Mouse (Mus musculus) MEL (cell line): ENCODE measurements around the gene Spcs2. TPM values are rescaled to one million over a fixed set of nuclear protein-coding genes. Genes with fewer than 3 reads are reported as not detected.
"Not testable (repeated sequence)": the region's sequence is repeated elsewhere in the genome, so short reads cannot be mapped to it uniquely, and the experiment has no call there.

Experiments
- DNase-seq: peaks from one replicate; pipeline ENCODE4 v3.0.0; 2011; ENCODE audit warnings: low read depth, low spot score
- H3K27ac ChIP-seq: 2 replicates; pipeline ENCODE4 v1.5.1; 2012; ENCODE audit warnings: low read depth, mild to moderate bottlenecking, control low read depth, low read length, moderate library complexity; ENCODE audit not compliant: control insufficient read depth
- H3K27me3 ChIP-seq, 2 experiments: fragments of 150-350 bp in 1 of 2; sonication (generic) in 1 of 2; 2 replicates each; pipeline ENCODE4 v1.6.1; 2012; ENCODE audit warnings: low read length in 2 of 2, mild to moderate bottlenecking in 2 of 2, improper control_type of control experiment in 1 of 2, moderate library complexity in 1 of 2; ENCODE audit not compliant: insufficient read depth in 2 of 2, control insufficient read depth in 1 of 2
- H3K36me3 ChIP-seq, 2 experiments: 2 replicates each; pipeline ENCODE4 v1.6.1; 2012 to 2014; ENCODE audit warnings: low read length in 2 of 2, improper control_type of control experiment in 1 of 2, inconsistent platforms in 1 of 2, mild to moderate bottlenecking in 1 of 2; ENCODE audit not compliant: insufficient read depth in 2 of 2, control insufficient read depth in 1 of 2
- H3K4me1 ChIP-seq, 2 experiments: fragments of 150-350 bp in 1 of 2; sonication (generic) in 1 of 2; 2 replicates each; pipeline ENCODE4 v1.6.1; 2012; ENCODE audit warnings: low read length in 2 of 2, improper control_type of control experiment in 1 of 2, mild to moderate bottlenecking in 1 of 2; ENCODE audit not compliant: insufficient read depth in 2 of 2, control insufficient read depth in 1 of 2
- H3K4me3 ChIP-seq, 2 experiments: fragments of 150-350 bp in 1 of 2; sonication (generic) in 1 of 2; 2 replicates each; pipeline ENCODE4 v1.5.1; 2012; ENCODE audit warnings: low read depth in 2 of 2, low read length in 2 of 2, mild to moderate bottlenecking in 2 of 2, moderate library complexity in 2 of 2, control low read depth in 1 of 2, improper control_type of control experiment in 1 of 2; ENCODE audit not compliant: control insufficient read depth in 1 of 2, insufficient read depth in 1 of 2
- H3K79me2 ChIP-seq: 2 replicates; pipeline ENCODE4 v1.6.1; 2012; ENCODE audit warnings: mild to moderate bottlenecking, low read length, moderate library complexity; ENCODE audit not compliant: control insufficient read depth, poor library complexity, insufficient read depth
- H3K9ac ChIP-seq: 2 replicates; pipeline ENCODE4 v1.6.1; 2012; ENCODE audit warnings: low read depth, mild to moderate bottlenecking, control low read depth, low read length, moderate library complexity; ENCODE audit not compliant: control insufficient read depth, poor library complexity, severe bottlenecking
- H3K9me3 ChIP-seq: fragments of 150-350 bp; sonication (generic); replicated peaks from 2 replicates; pipeline ENCODE4 v1.6.1; 2012; ENCODE audit warnings: mild to moderate bottlenecking, low read length, improper control_type of control experiment, moderate library complexity; ENCODE audit not compliant: insufficient read depth
- CHD1 ChIP-seq: IDR thresholded peaks from 2 replicates; pipeline ENCODE4 v1.6.1; 2012; ENCODE audit warnings: low read depth, mild to moderate bottlenecking, inconsistent platforms, low read length, improper control_type of control experiment
- EP300 ChIP-seq, 2 experiments: IDR thresholded peaks; 2 replicates each; pipeline ENCODE4 v1.6.1; 2011; ENCODE audit warnings: improper control_type of control experiment in 2 of 2, low read length in 2 of 2, low read depth in 1 of 2, mild to moderate bottlenecking in 1 of 2
- HCFC1 ChIP-seq: IDR thresholded peaks from 2 replicates; pipeline ENCODE4 v1.6.1; 2012; ENCODE audit warnings: low read depth, mild to moderate bottlenecking, inconsistent platforms, low read length, improper control_type of control experiment, moderate library complexity
- JUND ChIP-seq: IDR thresholded peaks from 2 replicates; pipeline ENCODE4 v1.6.1; 2011; ENCODE audit warnings: low read depth, mild to moderate bottlenecking, improper control_type of control experiment, low read length
- MAFK ChIP-seq: IDR thresholded peaks from 2 replicates; pipeline ENCODE4 v1.6.1; 2011; ENCODE audit warnings: low read depth, mild to moderate bottlenecking, low read length, improper control_type of control experiment, borderline replicate concordance
- MAZ ChIP-seq: IDR thresholded peaks from 2 replicates; pipeline ENCODE4 v1.6.1; 2012; ENCODE audit warnings: low read depth, mild to moderate bottlenecking, inconsistent platforms, low read length, improper control_type of control experiment
- MEF2A ChIP-seq: IDR thresholded peaks from 2 replicates; pipeline ENCODE4 v1.6.1; 2014; ENCODE audit warnings: low read depth, mild to moderate bottlenecking, inconsistent platforms, low read length, improper control_type of control experiment; ENCODE audit not compliant: poor library complexity, insufficient replicate concordance, severe bottlenecking; ENCODE audit errors: extremely low read depth
- MXI1 ChIP-seq: IDR thresholded peaks from 2 replicates; pipeline ENCODE4 v1.6.1; 2011; ENCODE audit warnings: mild to moderate bottlenecking, low read depth, low read length, improper control_type of control experiment
- NRF1 ChIP-seq: IDR thresholded peaks from 2 replicates; pipeline ENCODE4 v1.6.1; 2014; ENCODE audit warnings: low read depth, mild to moderate bottlenecking, inconsistent platforms, low read length, improper control_type of control experiment, moderate library complexity; ENCODE audit not compliant: poor library complexity, insufficient read depth, severe bottlenecking
- POLR2A ChIP-seq, 2 experiments: IDR thresholded peaks; 2 replicates each; pipeline ENCODE4 v1.6.1; 2011 to 2012; ENCODE audit warnings: low read length in 2 of 2, mild to moderate bottlenecking in 2 of 2, control low read depth in 1 of 2, improper control_type of control experiment in 1 of 2, low read depth in 1 of 2, moderate library complexity in 1 of 2; ENCODE audit not compliant: control insufficient read depth in 1 of 2, insufficient read depth in 1 of 2, poor library complexity in 1 of 2
- POLR2AphosphoS5 ChIP-seq: IDR thresholded peaks from 2 replicates; pipeline ENCODE4 v1.6.1; 2012; ENCODE audit warnings: low read depth, borderline replicate concordance, mild to moderate bottlenecking, inconsistent platforms, low read length, moderate library complexity, mixed read lengths
- RAD21 ChIP-seq: IDR thresholded peaks from 2 replicates; pipeline ENCODE4 v1.6.1; 2011; ENCODE audit warnings: mild to moderate bottlenecking, low read depth, low read length, improper control_type of control experiment
- RCOR1 ChIP-seq: IDR thresholded peaks from 2 replicates; pipeline ENCODE4 v1.6.1; 2012; ENCODE audit warnings: low read depth, mild to moderate bottlenecking, inconsistent platforms, low read length, improper control_type of control experiment
- SMC3 ChIP-seq: IDR thresholded peaks from 2 replicates; pipeline ENCODE4 v1.6.1; 2011; ENCODE audit warnings: low read depth, low read length, improper control_type of control experiment
- TAL1 ChIP-seq: IDR thresholded peaks from 2 replicates; pipeline ENCODE4 v1.6.1; 2012; ENCODE audit warnings: mild to moderate bottlenecking, inconsistent platforms, low read length, moderate library complexity, mixed read lengths
- TCF12 ChIP-seq: IDR thresholded peaks from 2 replicates; pipeline ENCODE4 v1.6.1; 2014; ENCODE audit warnings: low read depth, mild to moderate bottlenecking, inconsistent platforms, low read length, improper control_type of control experiment, moderate library complexity
- USF1 ChIP-seq: IDR thresholded peaks from 2 replicates; pipeline ENCODE4 v1.6.1; 2014; ENCODE audit warnings: low read depth, mild to moderate bottlenecking, inconsistent platforms, low read length, improper control_type of control experiment, moderate library complexity
- ZC3H11A ChIP-seq: IDR thresholded peaks from 2 replicates; pipeline ENCODE4 v1.6.1; 2012; ENCODE audit warnings: low read depth, mild to moderate bottlenecking, inconsistent platforms, low read length, improper control_type of control experiment
- ZKSCAN1 ChIP-seq: IDR thresholded peaks from 2 replicates; pipeline ENCODE4 v1.6.1; 2012; ENCODE audit warnings: low read depth, mild to moderate bottlenecking, inconsistent platforms, low read length, improper control_type of control experiment, moderate library complexity
- ZMIZ1 ChIP-seq: IDR thresholded peaks from 2 replicates; pipeline ENCODE4 v1.6.1; 2012; ENCODE audit warnings: low read depth, mild to moderate bottlenecking, inconsistent platforms, low read length, improper control_type of control experiment, moderate library complexity
- polyA plus RNA-seq, 2 experiments: library from polyadenylated mRNA; stranded (reverse) in 1 of 2; unstranded in 1 of 2; fragments of >175 nt in 1 of 2; fragments of >200 nt in 1 of 2; gene quantifications; 2 replicates each; pipeline versions ENCODE4 v1.2.1 to v1.2.4; 2012; ENCODE audit warnings: low replicate concordance in 2 of 2, low read depth in 1 of 2; ENCODE audit not compliant: insufficient read length in 2 of 2, insufficient read depth in 1 of 2, missing spikeins in 1 of 2
- total RNA-seq: library from RNA; depleted of rRNA; stranded (reverse); fragments of 300-350 nt; gene quantifications from 2 replicates; pipeline ENCODE4 v1.2.3, GENCODE M21; 2012

Spcs2 gene
- total and polyA plus RNA-seq, 3 experiments, result 152 to 241 TPM; not detected in 1

DNA sequence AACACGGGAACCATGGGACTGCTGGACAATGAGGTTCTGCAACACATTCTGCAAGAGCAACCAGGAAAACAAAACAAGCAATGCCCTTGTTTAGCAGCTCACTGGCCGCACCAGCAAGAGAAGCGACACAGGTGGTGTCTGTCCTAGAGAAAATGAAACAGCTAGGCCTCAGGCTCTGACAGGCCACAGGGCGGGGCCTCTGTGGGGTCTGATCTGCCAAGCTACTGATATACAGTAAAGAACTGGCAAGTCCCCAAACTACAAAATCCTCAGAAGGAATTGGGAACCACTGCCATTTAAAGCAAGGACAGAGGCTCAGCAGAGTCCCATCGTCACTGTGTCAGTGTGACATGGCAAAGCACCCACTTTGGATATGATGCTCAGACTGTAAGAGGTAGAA is 40.8 kb downstream of the Spcs2 start (continued):
- TF ChIP-seq MAZ (0 out of 2 replicates have a peak, but pooled peaks have one; percentile 32), POLR2A (IDR thresholded peaks at IDR 0.05; ENCODE audit: control insufficient read depth in 1 of 2, insufficient read depth in 1 of 2, low read depth in 1 of 2, low read length in 2 of 2, poor library complexity in 1 of 2) (no peak), EP300 (IDR thresholded peaks at IDR 0.05; ENCODE audit: low read depth in 1 of 2, low read length in 2 of 2) (peak; percentile 56 to 73; a peak in 3 of 4 replicates), HCFC1 (0 out of 2 replicates have a peak, but pooled peaks have one; percentile 20), JUND (no peak), POLR2AphosphoS5 (no peak), SMC3 (no peak), RAD21 (no peak), MAFK (no peak), MXI1 (no peak)
- TF ChIP-seq, all 39 proteins: peak for 7

DNA sequence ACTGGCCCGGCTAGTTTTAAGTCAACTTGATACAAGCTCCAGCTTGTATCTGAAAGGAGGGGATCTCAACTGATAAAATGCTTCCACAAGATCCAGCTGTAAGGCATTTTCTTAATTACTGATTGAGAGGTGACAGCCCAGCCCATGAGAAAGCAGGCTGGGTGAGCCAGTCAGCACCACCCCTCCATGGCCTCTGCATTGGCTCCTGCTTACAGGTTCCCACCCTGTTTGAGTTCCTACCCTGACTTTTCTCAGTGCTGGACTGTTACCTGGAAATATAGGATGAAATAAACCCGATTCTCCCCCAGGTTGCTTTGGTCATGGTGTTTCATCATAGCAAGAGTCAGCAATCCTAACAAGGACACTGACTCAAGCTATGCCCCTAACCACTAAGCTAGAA is 41.3 kb downstream of the Spcs2 start:
- no peaks in the 10 kb centered on the region for H3K27me3 ChIP-seq
- peaks cover 0 to 37% of the 10 kb centered on the region in 2 experiments; a peak in 2 of 4 replicates for H3K36me3 ChIP-seq
- peak overlapping the region; percentile 79 for H3K27ac ChIP-seq
- peaks cover 30 to 43% of the 10 kb centered on the region in 2 experiments for H3K4me1 ChIP-seq
- H3K9ac ChIP-seq, result peak overlapping the region; percentile 55
- no peaks in the 10 kb centered on the region for H3K9me3 ChIP-seq
- no peak for DNase-seq
- H3K79me2 ChIP-seq, result no peaks in the 10 kb centered on the region
- no peak for TF ChIP-seq MEF2A
- no peak for TF ChIP-seq TAL1
- no peak for TF ChIP-seq EP300 (IDR thresholded peaks at IDR 0.05; ENCODE audit: low read depth in 1 of 2, low read length in 2 of 2)
- TF ChIP-seq NRF1, result no peak
- TF ChIP-seq USF1, result no peak
- TF ChIP-seq MAZ, result no peak
- no peak for TF ChIP-seq CHD1
- TF ChIP-seq TCF12, result no peak
- no peak for TF ChIP-seq ZMIZ1
- TF ChIP-seq RCOR1, result no peak
- TF ChIP-seq RAD21, result no peak
- no peak for TF ChIP-seq JUND
- no peak for TF ChIP-seq ZKSCAN1
- no peak for TF ChIP-seq ZC3H11A
- H3K4me3 ChIP-seq, result peak overlapping the region; percentile 23 to 32

DNA sequence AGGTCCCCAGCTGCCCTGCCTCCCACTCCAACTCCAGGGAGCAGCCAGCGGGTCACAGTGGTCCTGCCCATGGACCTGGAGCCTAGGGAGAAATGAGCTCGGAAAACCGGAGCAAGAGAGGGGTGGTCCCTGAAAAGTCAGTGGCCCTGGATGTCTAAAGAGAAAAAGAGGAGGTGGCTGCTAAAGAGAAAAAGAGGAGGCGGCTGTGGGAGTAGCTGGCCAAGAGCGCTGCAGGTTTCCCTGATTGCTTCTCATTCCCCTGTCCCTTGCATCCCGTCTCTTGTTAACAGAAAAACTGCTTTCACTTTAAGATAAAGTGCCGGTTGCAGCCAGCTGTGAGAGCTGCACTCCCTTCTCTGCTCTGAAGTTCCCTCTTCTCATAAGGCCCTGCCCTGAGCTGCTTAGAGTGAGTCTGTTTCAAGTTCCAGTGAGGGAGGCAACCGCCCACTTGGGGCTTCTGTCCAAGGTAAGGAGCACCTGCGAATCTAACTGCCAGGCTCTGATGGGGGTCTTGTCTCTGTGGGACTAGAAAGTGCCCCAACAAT is 45.0 kb downstream of the Spcs2 start:
- H3K27me3 ChIP-seq, result not testable (repeated sequence)
- peaks cover 0 to 16% of the 10 kb centered on the region in 2 experiments; a peak in 2 of 4 replicates for H3K36me3 ChIP-seq

More for the DNA sequence above, 45.0 kb downstream of the Spcs2 start:
- peaks cover 13 to 17% of the 10 kb centered on the region in 2 experiments for H3K4me1 ChIP-seq
- not testable (repeated sequence) for H3K27ac ChIP-seq, H3K9me3 ChIP-seq, H3K4me3 ChIP-seq, DNase-seq, H3K79me2 ChIP-seq, H3K9ac ChIP-seq
